Mouse (Mus musculus): ENCODE results near the gene Mettl15. TPM values are rescaled to one million over a fixed set of nuclear protein-coding genes. Genes with fewer than 3 reads are reported as not detected.
A peak's percentile ranks its signal among the peaks of the same experiment; 100 is the strongest.
"Not testable (repeated sequence)": the region's sequence is repeated elsewhere in the genome, so short reads cannot be mapped to it uniquely, and the experiment has no call there.

The Mettl15 gene
- 1 to 10 TPM; 5.4 to 7.3 TPM for total RNA-seq (2021)
- long read RNA-seq, experiment 1, partial matches to known transcripts = 0 of 6 reads
- long read RNA-seq, experiment 1, other reads (novel, unspliced or antisense) = 3 of 6 reads
- long read RNA-seq, experiment 2, transcript Mettl15-201 (6 exons, 1,894 nt) = major isoform, 5 of 11 reads
- long read RNA-seq, experiment 2, partial matches to known transcripts = 0 of 11 reads
- long read RNA-seq, experiment 2, other reads (novel, unspliced or antisense) = 5 of 11 reads

GRCm38 (mm10) chr2:109280600-109281340 is at the start of gene Mettl15, which contains the start of gene Kif18a:
Mettl15 (minus strand) TSS chr2:109280748.
Kif18a (plus strand) TSS chr2:109280738.
- DNase-seq = peak; percentile 87 to 90
- intact Hi-C loops (cut with DNase I) = no loop called here

GRCm38 (mm10) chr2:109311369-109311768 is 30.8 kb upstream of the Mettl15 start:
- no peak for DNase-seq
- intact Hi-C loops (cut with DNase I) = no loop called here

GRCm38 (mm10) chr2:109303638-109304037 is 23.1 kb upstream of the Mettl15 start:
- DNase-seq = no peak
- intact Hi-C loops (cut with DNase I) = no loop called here

- intact Hi-C loops (cut with DNase I) = no loop called here
Observed at GRCm38 (mm10) chr2:109302234-109302633, 21.7 kb upstream of the Mettl15 start.

GRCm38 (mm10) chr2:109298160-109298559 is 17.6 kb upstream of the Mettl15 start:
- intact Hi-C loops (cut with DNase I) = no loop called here
- DNase-seq = no peak

More at GRCm38 (mm10) chr2:109302234-109302633, 21.7 kb upstream of the Mettl15 start:
- DNase-seq = no peak

- intact Hi-C loops (cut with DNase I) = no loop called here
Observed at GRCm38 (mm10) chr2:109296264-109296663, 15.7 kb upstream of the Mettl15 start.

GRCm38 (mm10) chr2:109289327-109289726 is 8.8 kb upstream of the Mettl15 start:
- intact Hi-C loops (cut with DNase I) = no loop called here
- DNase-seq = no peak

More at GRCm38 (mm10) chr2:109296264-109296663, 15.7 kb upstream of the Mettl15 start:
- DNase-seq = no peak

- intact Hi-C loops (cut with DNase I) = no loop called here
Observed at GRCm38 (mm10) chr2:109284121-109284520, 3.6 kb upstream of the Mettl15 start.

GRCm38 (mm10) chr2:109281341-109281690 is 768 bp upstream of the Mettl15 start:
- no peak for DNase-seq
- intact Hi-C loops (cut with DNase I) = no loop called here

More at GRCm38 (mm10) chr2:109284121-109284520, 3.6 kb upstream of the Mettl15 start:
- DNase-seq = no peak

GRCm38 (mm10) chr2:109280272-109280599 is 312 bp downstream of the Mettl15 start:
- intact Hi-C loops (cut with DNase I) = no loop called here
- no peak for DNase-seq

- intact Hi-C loops (cut with DNase I) = no loop called here
Observed at GRCm38 (mm10) chr2:109278036-109278435, 2.5 kb downstream of the Mettl15 start.

GRCm38 (mm10) chr2:109277593-109277992 is 3.0 kb downstream of the Mettl15 start:
- no peak for DNase-seq
- intact Hi-C loops (cut with DNase I) = no loop called here

More at GRCm38 (mm10) chr2:109278036-109278435, 2.5 kb downstream of the Mettl15 start:
- peak; percentile 21 to 23 for DNase-seq

GRCm38 (mm10) chr2:109273098-109273497 is 7.5 kb downstream of the Mettl15 start:
- DNase-seq = no peak
- intact Hi-C loops (cut with DNase I) = no loop called here

GRCm38 (mm10) chr2:109262779-109263178 is 17.8 kb downstream of the Mettl15 start:
- DNase-seq = no peak
- intact Hi-C loops (cut with DNase I) = no loop called here

- no peak for DNase-seq
- intact Hi-C loops (cut with DNase I) = no loop called here
Observed at GRCm38 (mm10) chr2:109241947-109242346, 38.6 kb downstream of the Mettl15 start.

GRCm38 (mm10) chr2:109235741-109236140 is 44.8 kb downstream of the Mettl15 start:
- intact Hi-C loops (cut with DNase I) = no loop called here
- DNase-seq = no peak

GRCm38 (mm10) chr2:109233876-109234275 is 46.7 kb downstream of the Mettl15 start:
- no peak for DNase-seq
- intact Hi-C loops (cut with DNase I) = no loop called here

GRCm38 (mm10) chr2:109230443-109230842 is 50.1 kb downstream of the Mettl15 start:
- DNase-seq = no peak
- intact Hi-C loops (cut with DNase I) = no loop called here

- intact Hi-C loops (cut with DNase I) = no loop called here
Observed at GRCm38 (mm10) chr2:109227196-109227595, 53.4 kb downstream of the Mettl15 start.

GRCm38 (mm10) chr2:109221470-109221869 is 59.1 kb downstream of the Mettl15 start:
- intact Hi-C loops (cut with DNase I) = no loop called here

More at GRCm38 (mm10) chr2:109227196-109227595, 53.4 kb downstream of the Mettl15 start:
- no peak for DNase-seq

GRCm38 (mm10) chr2:109216678-109217077 is 63.9 kb downstream of the Mettl15 start:
- DNase-seq; intact Hi-C loops (cut with DNase I): not testable (repeated sequence)

More at GRCm38 (mm10) chr2:109221470-109221869, 59.1 kb downstream of the Mettl15 start:
- no peak for DNase-seq

- DNase-seq; intact Hi-C loops (cut with DNase I): not testable (repeated sequence)
Observed at GRCm38 (mm10) chr2:109210641-109211040, 69.9 kb downstream of the Mettl15 start.
